Mouse (Mus musculus) bone marrow macrophage, adult 2 months (primary cell): Measurements from ENCODE around the gene Faf2. TPM values are rescaled to one million over a fixed set of nuclear protein-coding genes. Genes with fewer than 3 reads are reported as not detected.

Experiments
- H3K27ac ChIP-seq: 2 replicates; pipeline ENCODE4 v1.5.1; 2012; ENCODE audit warnings: low read depth, low read length; ENCODE audit not compliant: insufficient read depth
- H3K4me1 ChIP-seq: 2 replicates; pipeline ENCODE4 v1.6.1; 2012; ENCODE audit warnings: low read length; ENCODE audit not compliant: control insufficient read depth, insufficient read depth
- H3K4me3 ChIP-seq: 2 replicates; pipeline ENCODE4 v1.5.1; 2012; ENCODE audit warnings: mild to moderate bottlenecking, low read length, moderate library complexity; ENCODE audit not compliant: insufficient read depth
- CTCF ChIP-seq: IDR thresholded peaks from 2 replicates; pipeline ENCODE4 v1.5.1; 2012; ENCODE audit warnings: low read depth, mild to moderate bottlenecking, low read length, moderate library complexity
- POLR2A ChIP-seq: IDR thresholded peaks from 2 replicates; pipeline ENCODE4 v1.6.1; 2012; ENCODE audit warnings: mild to moderate bottlenecking, low read depth, low read length, borderline replicate concordance
- polyA plus RNA-seq: library from polyadenylated mRNA; stranded (reverse); fragments of >200 nt; gene quantifications from 2 replicates; pipeline ENCODE4 v1.2.4, GENCODE M21; 2012; ENCODE audit not compliant: missing spikeins, insufficient read depth, insufficient read length

Gene Faf2
- polyA plus RNA-seq, 1 experiment: 40.8 TPM

- H3K4me3 ChIP-seq: peak overlapping the region; percentile 83
- peaks cover 15% of the 10 kb centered on the region for H3K4me1 ChIP-seq
- TF ChIP-seq POLR2A: no peak
- TF ChIP-seq CTCF: no peak
- H3K27ac ChIP-seq: peak overlapping the region; percentile 48
Observed at GRCm38 (mm10) chr13:54621960-54622521, 457 bp downstream of the Faf2 start.

GRCm38 (mm10) chr13:54629128-54629527 lies 7.5 kb downstream of the Faf2 start:
- Histone ChIP-seq H3K4me1 (peaks cover 4% of the 10 kb centered on the region), H3K27ac (no peak overlapping the region), H3K4me3 (no peak overlapping the region)
- TF ChIP-seq POLR2A (no peak), CTCF (no peak)

GRCm38 (mm10) chr13:54632731-54633277 lies 11.2 kb downstream of the Faf2 start:
- TF ChIP-seq CTCF (no peak), POLR2A (no peak)
- H3K27ac ChIP-seq: no peak overlapping the region
- H3K4me1 ChIP-seq: no peaks in the 10 kb centered on the region
- no peak overlapping the region for H3K4me3 ChIP-seq

- Histone ChIP-seq H3K4me1 (no peaks in the 10 kb centered on the region), H3K4me3 (no peak overlapping the region), H3K27ac (no peak overlapping the region)
- TF ChIP-seq POLR2A (no peak), CTCF (no peak)
Observed at GRCm38 (mm10) chr13:54635011-54635410, 13.4 kb downstream of the Faf2 start.

GRCm38 (mm10) chr13:54650461-54650860 lies 28.9 kb downstream of the Faf2 start:
- no peak for TF ChIP-seq CTCF
- TF ChIP-seq POLR2A: no peak
- Histone ChIP-seq H3K4me1 (no peaks in the 10 kb centered on the region), H3K27ac (no peak overlapping the region), H3K4me3 (no peak overlapping the region)

GRCm38 (mm10) chr13:54660877-54661276 lies 39.3 kb downstream of the Faf2 start:
- no peaks in the 10 kb centered on the region for H3K4me1 ChIP-seq
- TF ChIP-seq POLR2A: no peak
- TF ChIP-seq CTCF: no peak
- no peak overlapping the region for H3K4me3 ChIP-seq
- no peak overlapping the region for H3K27ac ChIP-seq

- H3K4me3 ChIP-seq: no peak overlapping the region
- H3K27ac ChIP-seq: no peak overlapping the region
- H3K4me1 ChIP-seq: no peaks in the 10 kb centered on the region
- TF ChIP-seq CTCF (no peak), POLR2A (no peak)
Observed at GRCm38 (mm10) chr13:54661358-54661757, 39.8 kb downstream of the Faf2 start.

GRCm38 (mm10) chr13:54663999-54664398 lies 42.4 kb downstream of the Faf2 start:
- no peak for TF ChIP-seq CTCF
- H3K4me3 ChIP-seq: no peak overlapping the region
- H3K4me1 ChIP-seq: no peaks in the 10 kb centered on the region
- no peak overlapping the region for H3K27ac ChIP-seq

GRCm38 (mm10) chr13:54664509-54664908 lies 42.9 kb downstream of the Faf2 start:
- TF ChIP-seq POLR2A: no peak
- TF ChIP-seq CTCF: no peak
- no peak overlapping the region for H3K27ac ChIP-seq
- H3K4me3 ChIP-seq: no peak overlapping the region
- H3K4me1 ChIP-seq: no peaks in the 10 kb centered on the region

- Histone ChIP-seq H3K4me3 (no peak overlapping the region), H3K27ac (no peak overlapping the region), H3K4me1 (no peaks in the 10 kb centered on the region)
- TF ChIP-seq CTCF (no peak), POLR2A (no peak)
Observed at GRCm38 (mm10) chr13:54665062-54665461, 43.5 kb downstream of the Faf2 start.

- no peak for TF ChIP-seq CTCF
- no peak for TF ChIP-seq POLR2A
- Histone ChIP-seq H3K27ac (no peak overlapping the region), H3K4me3 (no peak overlapping the region), H3K4me1 (no peaks in the 10 kb centered on the region)
Observed at GRCm38 (mm10) chr13:54670491-54670890, 48.9 kb downstream of the Faf2 start.
